Mouse (Mus musculus): ENCODE data around the gene Fndc9.
A peak's percentile ranks its signal among the peaks of the same experiment; 100 is the strongest.

Fndc9 gene

DNA sequence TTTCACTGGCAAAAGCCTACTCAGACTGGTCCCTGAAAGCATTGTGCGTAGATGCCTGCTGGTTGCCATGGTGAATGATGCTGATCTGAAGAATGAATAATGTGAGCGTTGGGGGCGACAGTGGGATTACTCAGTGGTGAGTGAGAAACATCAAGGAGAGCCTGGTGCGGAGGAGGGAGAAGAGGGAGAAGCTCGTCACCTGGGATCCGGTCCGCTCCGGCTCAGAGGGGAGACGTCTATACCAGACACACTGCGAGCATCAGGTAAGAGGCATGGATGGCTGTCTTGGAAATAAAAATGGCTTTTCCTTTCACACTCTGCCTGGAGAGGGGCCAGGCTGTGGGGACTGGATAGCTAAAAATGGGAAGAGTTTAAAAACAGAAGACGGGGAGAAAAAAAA lies at the start of gene Fndc9:
Fndc9 (plus strand) TSS at position 198 of the 400 bp plus-strand sequence.
- no peak for DNase-seq (ENCODE audit: low spot score in 2 of 2)

DNA sequence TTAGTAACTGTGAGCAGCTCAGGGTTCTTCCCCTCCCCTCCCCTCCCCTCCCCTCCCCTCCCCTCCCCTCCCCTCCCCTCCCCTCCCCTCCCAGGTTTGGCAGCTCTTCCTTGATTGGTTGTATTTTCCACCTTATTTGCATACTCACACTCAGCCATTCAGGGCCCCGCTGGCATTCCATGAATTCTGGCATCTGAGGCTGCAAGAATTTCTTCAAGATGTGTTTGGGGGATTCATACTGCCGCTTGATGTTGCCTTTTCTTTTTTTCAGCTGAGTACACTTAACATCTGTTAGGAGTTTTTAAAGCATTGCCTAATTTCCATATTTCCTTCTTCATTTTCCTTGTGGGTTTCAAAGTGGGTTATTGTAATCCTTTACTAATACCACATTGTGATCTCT lies 47.0 kb upstream of the Fndc9 start:
- DNase-seq (ENCODE audit: low spot score in 2 of 2): no peak

DNA sequence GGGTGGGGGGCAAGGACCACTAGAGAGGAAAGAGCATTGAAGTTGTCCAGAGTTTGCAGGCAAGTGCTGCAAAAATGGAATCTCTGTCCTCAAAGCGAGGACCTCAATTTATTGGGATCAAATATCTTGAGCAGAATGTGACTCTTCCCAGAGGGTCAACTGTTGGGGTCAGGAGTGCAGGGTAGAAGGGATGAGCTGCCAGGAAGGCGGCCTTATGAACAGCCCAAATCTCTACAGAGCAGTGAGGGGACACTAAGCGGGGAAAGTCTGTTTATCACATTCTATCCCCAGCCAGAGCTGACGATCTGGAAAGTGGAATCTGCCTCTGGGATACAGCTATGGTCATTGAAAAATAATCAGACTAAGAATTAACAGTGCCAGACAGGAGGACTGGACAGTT lies 41.2 kb upstream of the Fndc9 start:
- no peak for DNase-seq (ENCODE audit: low spot score in 2 of 2)

DNA sequence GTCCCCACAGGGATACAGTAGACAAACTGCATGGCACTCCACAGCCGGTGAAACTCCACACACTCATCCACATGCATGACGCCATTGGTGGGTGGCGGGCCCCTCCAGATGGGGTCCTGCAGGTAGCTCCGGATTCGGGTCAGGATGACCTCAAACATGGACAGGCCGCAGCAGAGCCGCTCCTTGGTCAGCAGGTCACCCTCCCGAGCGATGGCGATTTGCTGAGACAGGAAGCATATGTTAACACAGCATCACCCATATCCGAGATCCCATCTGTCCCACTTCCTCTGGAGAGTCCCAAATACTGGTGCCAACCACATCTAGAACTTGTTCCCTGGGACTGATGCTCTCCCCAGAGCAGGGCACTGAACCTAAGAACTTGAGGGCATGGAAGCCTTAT lies 34.7 kb upstream of the Fndc9 start:
- no peak for DNase-seq (ENCODE audit: low spot score in 2 of 2)

DNA sequence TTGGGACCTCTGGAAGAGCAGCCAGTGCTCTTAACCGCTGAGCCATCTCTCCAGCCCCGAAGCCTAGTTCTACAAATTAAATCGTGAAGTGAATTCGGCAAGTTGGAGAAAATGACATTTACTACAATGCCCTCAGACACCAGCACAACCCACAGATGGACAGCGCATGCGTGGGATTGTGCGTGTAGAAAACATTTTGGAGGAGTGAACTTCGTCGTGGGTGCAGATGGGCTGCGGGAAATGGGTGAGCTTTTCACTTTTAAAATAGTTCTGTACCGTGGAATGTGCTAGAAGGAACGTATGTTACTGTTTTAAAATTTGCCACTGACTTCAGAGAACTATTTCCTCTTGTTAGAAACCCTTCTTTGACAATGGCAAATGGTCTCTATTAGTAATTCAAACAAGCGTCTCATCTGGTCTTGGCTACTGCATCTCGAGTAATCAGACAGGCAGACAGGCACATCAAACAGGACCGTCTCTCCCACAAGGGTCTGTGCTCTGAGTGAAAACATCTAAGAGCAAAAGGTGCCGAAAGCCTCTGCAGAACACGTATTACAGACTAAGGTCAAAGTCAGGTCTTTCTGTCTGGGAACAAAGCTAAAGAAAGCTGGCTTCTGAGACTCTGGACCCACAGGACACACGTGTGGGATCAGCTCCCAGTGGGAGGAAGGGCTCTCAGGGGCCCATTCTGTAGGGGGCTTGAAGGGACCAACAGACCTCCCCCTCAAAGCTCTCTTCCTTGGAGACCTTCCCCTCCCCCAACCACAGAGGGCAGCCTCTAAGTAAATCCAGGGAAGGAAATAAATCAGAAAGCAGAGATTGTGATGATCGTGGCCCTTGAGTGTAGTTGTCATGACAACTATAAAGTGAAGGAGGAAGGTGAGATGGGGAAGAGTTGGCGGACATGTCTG lies 33.4 kb upstream of the Fndc9 start:
- DNase-seq (ENCODE audit: low spot score in 2 of 2): no peak

DNA sequence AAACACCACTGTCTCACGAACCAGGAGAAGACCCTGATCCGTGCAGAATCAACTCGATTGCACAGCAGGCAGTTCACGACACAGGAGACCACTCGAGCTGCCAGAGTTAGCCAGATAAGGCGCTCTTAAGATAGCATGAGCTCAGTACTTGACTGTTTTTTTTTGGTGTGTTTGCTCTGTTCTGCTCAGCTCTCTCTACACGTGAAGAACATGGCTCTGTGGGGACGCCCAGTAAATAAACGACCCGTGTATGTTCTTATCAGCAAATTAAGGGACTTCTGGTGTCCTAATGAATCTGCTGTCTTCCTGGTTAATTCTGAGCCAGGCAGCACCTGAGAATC lies 32.8 kb upstream of the Fndc9 start:
- DNase-seq (ENCODE audit: low spot score in 2 of 2): no peak

DNA sequence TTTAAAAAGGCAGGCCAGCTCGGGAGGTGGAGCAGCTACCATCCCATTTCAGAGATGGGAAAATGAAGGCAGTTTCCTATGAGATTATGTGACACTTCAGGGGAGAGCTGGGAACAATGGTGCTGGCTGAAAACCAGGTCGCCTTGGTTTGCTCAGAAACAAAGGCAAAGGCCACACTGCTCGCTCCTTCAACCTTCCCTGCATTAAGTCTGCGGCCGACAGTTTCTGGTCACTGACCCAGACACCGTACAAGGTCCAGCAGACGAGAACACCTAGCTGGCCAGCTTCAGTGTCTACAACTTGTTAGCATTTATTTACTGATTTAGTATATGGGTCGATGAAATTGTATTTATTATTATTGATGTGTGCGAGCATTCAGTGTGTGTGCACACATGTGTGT lies 30.5 kb upstream of the Fndc9 start:
- no peak for DNase-seq (ENCODE audit: low spot score in 2 of 2)

DNA sequence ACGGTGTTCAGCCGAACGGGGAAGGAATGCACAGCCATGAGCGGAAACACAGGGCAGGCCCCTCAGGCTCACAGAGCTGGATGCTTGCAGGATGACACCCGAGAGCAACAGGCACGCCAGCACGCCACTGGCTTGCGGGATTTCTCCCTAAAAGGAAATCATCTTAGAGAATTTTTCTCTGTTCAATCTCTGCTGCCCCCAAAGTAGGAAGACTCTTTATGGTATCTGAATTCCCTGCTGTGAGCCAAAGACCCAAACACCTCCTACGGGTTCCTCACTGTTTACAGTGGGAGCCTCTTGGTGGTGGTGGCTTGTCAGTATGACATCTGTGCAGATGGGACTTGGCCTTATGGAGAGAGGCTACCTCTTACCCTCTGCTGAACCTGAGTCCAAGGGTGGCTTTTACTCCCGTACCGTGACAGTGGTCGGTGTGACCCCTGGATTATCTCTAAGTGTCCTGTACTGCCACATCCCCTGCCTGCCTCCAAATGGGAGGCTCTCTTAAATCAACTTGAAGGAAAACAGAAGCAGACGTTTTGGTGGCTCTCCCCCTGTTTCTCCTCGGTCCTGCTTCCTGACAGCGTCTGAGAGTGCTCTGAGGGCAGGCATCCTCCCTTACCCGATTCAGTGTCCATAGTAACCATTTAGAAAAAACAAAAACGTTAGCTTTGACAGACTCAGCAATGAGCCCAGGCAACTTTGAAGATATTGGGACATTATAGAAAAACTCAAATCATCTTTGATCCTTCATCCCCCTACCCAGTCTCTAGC lies 29.5 kb upstream of the Fndc9 start:
- DNase-seq (ENCODE audit: low spot score in 2 of 2): no peak

DNA sequence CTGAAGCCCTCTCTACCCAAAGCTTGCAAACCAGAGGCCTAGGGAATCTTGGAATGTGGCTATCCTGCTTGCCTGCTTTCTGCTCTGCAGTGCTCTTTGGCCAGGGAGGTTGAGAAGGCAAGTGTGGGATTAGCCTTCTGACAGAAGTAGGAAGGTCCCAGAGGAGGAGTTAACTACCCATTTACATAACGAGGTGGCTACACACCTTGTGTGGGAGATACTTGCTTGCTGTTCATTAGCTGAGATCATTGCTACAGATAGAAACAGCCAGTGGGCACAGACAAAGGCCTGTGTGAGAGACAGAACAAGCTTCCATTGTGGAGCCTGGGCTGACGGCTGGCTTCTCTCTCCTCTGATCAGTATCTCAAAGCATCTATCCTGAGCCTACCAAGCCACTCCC lies 25.4 kb upstream of the Fndc9 start:
- no peak for DNase-seq (ENCODE audit: low spot score in 2 of 2)

DNA sequence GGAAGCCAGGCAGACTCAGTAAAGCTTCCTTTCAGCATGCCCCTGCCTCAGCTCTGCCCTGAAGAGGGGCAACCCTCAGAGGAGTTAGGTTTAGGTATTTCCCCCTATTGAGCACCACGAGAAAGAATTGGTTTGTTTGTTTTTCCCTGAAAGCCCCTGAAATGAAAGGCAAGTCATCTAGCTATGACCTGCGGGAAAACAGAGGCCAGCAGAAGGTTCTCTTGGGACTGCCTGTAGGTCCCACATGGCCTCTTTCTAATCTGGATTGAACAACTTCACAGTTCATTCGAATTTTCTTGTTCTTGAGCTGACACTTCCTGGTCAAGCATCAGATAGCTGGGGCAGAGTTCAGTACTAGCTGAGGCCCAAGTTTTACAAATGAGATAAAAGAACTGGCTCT lies 23.5 kb upstream of the Fndc9 start:
- DNase-seq (ENCODE audit: low spot score in 2 of 2): no peak

DNA sequence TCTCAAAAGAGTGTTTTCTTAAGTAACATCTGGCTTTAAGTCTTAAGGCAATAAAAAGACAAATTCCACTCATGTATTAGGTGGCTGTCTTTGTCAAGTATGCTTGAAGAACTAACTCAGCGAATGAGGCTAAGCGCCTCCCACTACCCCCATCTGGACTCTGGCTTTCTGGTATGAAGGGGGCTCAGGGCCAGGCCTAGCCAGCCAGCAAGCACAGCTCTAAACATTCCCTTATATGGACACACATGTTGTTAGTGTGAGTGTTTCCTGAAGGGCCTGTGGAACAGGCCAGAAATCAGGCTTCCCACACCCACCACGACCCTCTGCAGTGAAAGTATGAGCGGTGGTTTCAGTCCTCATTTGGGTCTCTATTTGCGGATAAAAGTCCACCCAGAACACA lies 21.5 kb upstream of the Fndc9 start:
- DNase-seq (ENCODE audit: low spot score in 2 of 2): no peak

DNA sequence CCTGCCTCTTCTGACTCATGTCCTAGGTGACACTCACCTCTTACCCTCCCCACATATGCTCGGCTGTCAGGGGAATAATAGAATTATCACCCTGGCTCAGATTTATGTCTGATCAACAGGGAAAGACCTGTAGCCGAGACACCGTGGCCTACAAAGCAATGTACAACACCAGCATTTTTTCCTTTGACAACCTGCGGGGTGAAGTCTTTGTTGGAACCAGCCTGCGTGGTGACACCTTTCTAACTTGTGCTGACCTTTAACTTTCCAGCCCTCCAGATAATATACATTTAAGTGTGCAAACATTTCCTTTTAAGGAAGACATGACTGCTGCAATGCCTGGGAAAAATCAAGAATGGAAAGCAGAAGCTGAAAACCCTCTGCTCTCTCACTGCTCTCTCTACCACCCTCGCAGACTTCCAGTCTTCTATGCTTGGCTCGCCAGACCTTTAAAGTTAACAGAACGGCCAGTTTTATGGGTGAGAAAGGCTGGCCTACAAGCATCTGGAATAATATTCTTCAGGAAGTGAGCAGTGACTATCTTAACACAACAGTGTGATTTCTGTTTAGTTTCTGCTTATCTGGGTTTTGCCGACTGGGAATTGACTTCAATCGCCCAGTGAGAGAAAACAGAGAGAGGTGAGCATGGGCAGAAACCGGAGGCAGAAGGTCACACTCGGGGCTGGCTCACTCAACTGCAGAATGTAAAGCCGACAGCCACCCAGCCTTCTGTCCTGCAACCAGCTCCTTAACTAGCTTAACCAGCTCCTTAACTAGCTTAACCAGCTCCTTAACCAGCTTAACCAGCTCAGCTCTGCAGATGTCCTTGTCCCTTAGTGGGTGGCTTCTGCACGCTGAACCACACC lies 20.7 kb upstream of the Fndc9 start:
- DNase-seq (ENCODE audit: low spot score in 2 of 2): no peak

DNA sequence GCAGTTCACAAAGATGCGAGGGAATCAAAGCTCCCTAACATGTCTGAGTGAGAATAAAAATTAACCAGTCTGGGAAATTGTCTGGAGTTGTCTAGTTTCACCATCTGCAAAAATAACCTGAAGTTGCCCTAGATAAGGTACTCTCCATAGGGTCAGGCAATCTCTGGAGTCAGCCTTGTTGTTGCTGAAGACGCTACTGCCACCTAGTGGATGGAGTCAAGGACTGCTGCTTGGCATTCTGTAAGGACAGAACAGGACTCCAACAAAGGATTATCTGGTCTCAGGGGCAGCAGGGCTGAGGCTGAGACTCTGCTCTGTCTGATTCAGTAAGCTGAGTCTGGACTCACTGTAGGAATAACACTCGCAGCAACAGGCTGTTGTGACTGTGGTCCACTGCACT lies 20.0 kb upstream of the Fndc9 start:
- peak; percentile 34 to 46 for DNase-seq (ENCODE audit: low spot score in 2 of 2)

DNA sequence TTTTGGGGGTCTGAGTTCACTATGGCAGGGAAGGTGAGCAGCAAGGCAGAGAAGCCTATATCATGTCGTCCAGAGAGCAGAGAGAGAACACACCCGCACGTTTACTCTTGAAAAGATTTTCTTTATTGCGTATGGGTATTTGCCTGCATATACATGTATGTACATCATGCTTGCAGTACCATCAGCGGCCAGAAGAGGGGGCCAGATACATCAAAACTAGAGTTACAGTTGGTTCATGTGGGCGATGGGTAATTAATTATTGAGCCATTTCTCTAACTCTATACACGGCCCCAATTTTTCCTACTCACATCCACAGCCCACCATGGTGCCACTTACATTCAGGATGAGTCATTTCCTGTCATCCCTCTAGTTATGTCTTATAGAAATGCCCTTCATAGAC lies 18.7 kb upstream of the Fndc9 start:
- DNase-seq (ENCODE audit: low spot score in 2 of 2): peak in 1 of 2 experiments; percentile 42

DNA sequence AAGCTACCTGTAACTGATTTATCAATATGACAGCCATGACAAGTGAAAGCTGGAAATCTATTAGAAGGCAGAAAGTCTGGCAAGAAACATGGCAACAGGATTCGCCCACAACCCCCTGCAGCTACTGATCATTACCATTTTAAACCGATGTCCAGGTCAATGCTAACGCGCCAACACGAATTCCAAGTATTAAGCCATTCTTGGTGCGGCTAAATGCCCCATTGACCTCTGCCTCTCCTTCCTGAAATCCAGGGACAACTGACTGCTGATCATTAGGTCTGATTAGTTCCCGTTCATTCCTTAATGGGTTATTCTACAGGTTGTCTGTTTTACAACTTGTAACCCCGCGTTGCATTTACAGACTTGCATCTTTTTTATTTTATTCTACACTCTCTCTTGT lies 17.6 kb upstream of the Fndc9 start:
- DNase-seq (ENCODE audit: low spot score in 2 of 2): no peak

DNA sequence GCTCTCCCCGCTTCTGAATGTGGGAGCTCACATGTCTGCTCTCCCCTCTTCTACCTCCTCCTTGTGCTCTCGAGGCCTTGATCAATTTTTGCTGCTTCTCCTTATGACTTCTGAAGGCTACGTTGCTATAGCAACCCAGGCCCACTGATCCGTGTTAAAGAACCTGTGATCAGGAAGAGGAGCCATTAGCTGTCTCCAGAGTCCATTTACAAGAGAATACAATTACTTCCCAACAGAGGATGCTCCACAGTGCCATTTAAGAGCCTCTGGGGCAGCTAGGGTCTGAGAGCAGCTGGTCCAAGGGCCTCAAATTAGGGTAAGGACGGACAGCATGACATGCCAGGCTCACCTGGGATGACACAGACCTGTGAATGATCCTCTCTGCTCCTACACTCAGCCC lies 16.7 kb upstream of the Fndc9 start:
- DNase-seq (ENCODE audit: low spot score in 2 of 2): no peak

DNA sequence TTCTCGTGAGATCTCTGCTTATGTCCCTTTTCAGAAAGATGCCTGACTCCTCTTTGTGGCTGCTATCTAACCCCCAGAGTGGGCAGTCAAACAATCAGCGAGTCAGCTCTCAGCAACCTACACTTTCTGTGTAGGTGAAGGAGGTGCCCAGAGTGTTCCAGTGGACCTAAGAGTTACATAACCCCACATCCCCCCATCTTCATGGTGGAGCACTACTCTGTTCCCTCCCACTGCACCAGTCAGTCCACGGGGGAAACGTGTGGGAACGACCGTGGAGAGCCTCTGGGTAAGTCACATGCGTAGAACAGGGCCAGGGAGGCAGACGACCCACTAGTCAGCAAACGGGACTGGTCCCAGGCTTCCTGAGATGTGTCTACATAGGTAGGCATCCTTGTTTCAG lies 16.0 kb upstream of the Fndc9 start:
- DNase-seq (ENCODE audit: low spot score in 2 of 2): no peak

DNA sequence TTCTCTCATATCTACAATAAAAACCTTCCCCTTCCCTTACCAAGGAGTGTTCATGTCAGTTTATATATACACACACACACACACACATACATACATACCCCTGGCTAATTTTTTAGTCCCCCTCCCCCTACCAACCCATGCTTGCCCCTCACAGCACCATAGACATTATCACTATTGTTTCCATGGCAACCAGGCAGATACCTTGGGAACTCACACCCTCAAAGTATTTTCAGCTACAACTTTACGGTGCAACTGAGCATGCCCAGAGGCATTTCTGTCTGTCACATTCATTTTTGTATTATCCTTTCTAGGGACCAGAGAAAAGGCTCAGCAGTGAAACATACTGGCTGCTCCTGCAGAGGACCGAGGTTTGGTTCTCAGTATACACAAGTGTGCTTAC lies 15.1 kb upstream of the Fndc9 start:
- DNase-seq (ENCODE audit: low spot score in 2 of 2): no peak

DNA sequence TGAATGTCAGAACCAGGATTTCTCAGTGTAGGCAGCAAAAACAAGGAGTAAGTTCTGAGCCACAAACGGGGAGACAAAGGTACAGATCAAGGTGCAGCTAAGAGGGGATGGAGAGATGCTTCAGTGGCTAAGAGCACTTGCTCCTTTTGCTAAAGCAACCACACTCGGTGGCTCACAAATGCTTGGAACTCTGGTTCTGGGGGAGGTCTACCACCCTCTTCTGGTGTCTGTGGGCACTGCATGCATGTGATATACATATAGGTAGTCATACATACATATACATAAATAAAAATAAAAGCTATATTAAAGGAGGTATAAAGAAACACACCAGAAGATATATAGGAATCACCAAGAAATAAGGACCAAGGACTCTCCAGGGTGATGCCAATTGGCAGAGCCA lies 11.8 kb upstream of the Fndc9 start:
- no peak for DNase-seq (ENCODE audit: low spot score in 2 of 2)

DNA sequence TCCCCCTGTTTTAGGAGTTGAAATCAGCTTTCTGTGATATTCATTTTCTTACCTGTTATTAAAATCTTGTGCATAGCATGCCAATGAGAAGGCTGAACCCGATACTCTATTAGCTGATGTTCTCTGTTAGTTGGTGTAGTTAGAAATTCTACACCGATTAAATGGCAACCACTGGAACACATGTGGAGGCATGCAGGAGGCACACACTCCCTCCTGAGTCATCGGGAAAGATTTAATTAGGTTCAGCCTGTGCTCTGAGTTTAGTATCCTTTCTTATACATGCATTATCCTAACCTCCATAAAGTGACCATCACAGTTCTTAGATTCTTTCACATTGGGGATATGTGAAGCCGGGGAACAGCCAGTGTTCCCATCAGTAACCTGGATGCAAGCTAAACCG lies 10.0 kb upstream of the Fndc9 start:
- no peak for DNase-seq (ENCODE audit: low spot score in 2 of 2)

DNA sequence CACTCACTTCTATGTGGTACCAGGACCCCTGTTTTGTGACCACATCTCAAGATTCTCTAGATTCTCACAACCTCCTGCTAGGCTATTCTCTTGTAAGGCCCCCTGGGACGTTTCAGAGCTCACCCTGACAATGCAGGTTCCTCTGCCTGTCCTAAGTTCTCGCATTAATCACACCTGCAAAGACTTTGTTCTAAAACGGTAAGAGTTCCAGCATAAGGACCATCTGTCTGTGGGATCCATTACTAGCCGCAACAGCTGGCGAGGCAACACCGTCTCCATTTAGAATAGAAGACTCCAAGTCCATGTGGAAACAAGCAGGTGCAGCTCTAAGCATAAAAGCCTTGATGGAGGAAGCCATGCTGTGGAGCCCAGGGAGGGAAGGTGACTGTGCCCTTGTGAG lies 5.1 kb upstream of the Fndc9 start:
- DNase-seq (ENCODE audit: low spot score in 2 of 2): no peak

DNA sequence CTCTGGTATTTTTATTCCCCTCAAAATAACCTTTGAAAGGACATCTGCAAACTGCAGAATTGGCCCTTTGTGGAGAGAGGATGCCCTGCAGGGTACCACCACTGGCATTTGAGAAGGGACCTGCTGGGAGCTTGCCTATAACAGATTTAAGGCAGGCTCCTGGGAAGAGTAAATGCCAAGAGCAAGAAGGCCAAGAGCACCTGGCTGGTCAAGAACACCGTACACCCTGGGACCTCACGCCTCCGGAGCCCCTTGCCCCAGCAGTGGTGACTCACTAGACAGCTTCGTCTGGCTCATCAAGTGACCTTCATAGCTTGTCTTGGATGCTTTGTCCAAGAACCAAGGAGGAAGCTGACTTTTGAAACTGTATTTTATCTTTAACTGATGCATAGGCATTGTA lies 2.5 kb upstream of the Fndc9 start:
- no peak for DNase-seq (ENCODE audit: low spot score in 2 of 2)

All from spleen, postnatal 36 days (tissue).